Mouse (Mus musculus) brain, adult 2 months (tissue): Measurements from ENCODE around the gene Stx16.

Source experiments
- DNase-seq: peaks from one replicate; pipeline ENCODE4 v3.0.0; 2011; ENCODE audit warnings: low read depth, low spot score

The Stx16 gene

GRCm38 (mm10) chr2:174075072-174075570, 987 bp upstream of the Stx16 start:
- no peak for DNase-seq

GRCm38 (mm10) chr2:174076433-174076824, 321 bp downstream of the Stx16 start:
- no peak for DNase-seq

- DNase-seq: no peak
Measured at GRCm38 (mm10) chr2:174077004-174077695, 1.0 kb downstream of the Stx16 start.

- DNase-seq: no peak
Measured at GRCm38 (mm10) chr2:174077776-174078338, 1.7 kb downstream of the Stx16 start.

- DNase-seq: no peak
Measured at GRCm38 (mm10) chr2:174081833-174082232, 5.7 kb downstream of the Stx16 start.

- DNase-seq: no peak
Measured at GRCm38 (mm10) chr2:174082380-174082918, 6.3 kb downstream of the Stx16 start.

GRCm38 (mm10) chr2:174095086-174095485, 19.0 kb downstream of the Stx16 start:
- no peak for DNase-seq

GRCm38 (mm10) chr2:174102399-174102798, 26.3 kb downstream of the Stx16 start:
- no peak for DNase-seq

- DNase-seq: peak; percentile 53
Measured at GRCm38 (mm10) chr2:174103527-174103926, 27.4 kb downstream of the Stx16 start.

GRCm38 (mm10) chr2:174107375-174107774, 31.3 kb downstream of the Stx16 start:
- DNase-seq: no peak

GRCm38 (mm10) chr2:174109991-174110782, 34.1 kb downstream of the Stx16 start, which contains the start of gene Npepl1:
Gene Npepl1, plus strand, starts transcription at chr2:174110349.
- DNase-seq: peak; percentile 68

- no peak for DNase-seq
Measured at GRCm38 (mm10) chr2:174110783-174111549, 34.9 kb downstream of the Stx16 start.

- no peak for DNase-seq
Measured at GRCm38 (mm10) chr2:174112931-174113330, 36.8 kb downstream of the Stx16 start.

- DNase-seq: peak; percentile 19
Measured at GRCm38 (mm10) chr2:174114148-174114864, 38.2 kb downstream of the Stx16 start.

GRCm38 (mm10) chr2:174116929-174117328, 40.8 kb downstream of the Stx16 start:
- peak; percentile 21 for DNase-seq

GRCm38 (mm10) chr2:174118141-174118540, 42.0 kb downstream of the Stx16 start:
- DNase-seq: no peak

- no peak for DNase-seq
Measured at GRCm38 (mm10) chr2:174119259-174119658, 43.2 kb downstream of the Stx16 start.

- no peak for DNase-seq
Measured at GRCm38 (mm10) chr2:174120631-174121030, 44.5 kb downstream of the Stx16 start.

- no peak for DNase-seq
Measured at GRCm38 (mm10) chr2:174121411-174121947, 45.4 kb downstream of the Stx16 start.

- DNase-seq: no peak
Measured at GRCm38 (mm10) chr2:174122331-174122730, 46.2 kb downstream of the Stx16 start.
